Mouse (Mus musculus) intestine, embryonic 15.5 days (tissue): ENCODE measurements around the gene Lipc. TPM values are rescaled to one million over a fixed set of nuclear protein-coding genes. Genes with fewer than 3 reads are reported as not detected.

Source experiments
- ATAC-seq: fragments of 200-750 bp; cut with Nextera tagmentation; 2 replicates; pipeline ENCODE4 v1.8.0; 2017; ENCODE audit warnings: moderate TSS enrichment, moderate library complexity
- H3K27ac ChIP-seq: fragments of 300-500 bp; sonication (generic); 2 replicates; pipeline ENCODE4 v1.5.1; 2015; ENCODE audit warnings: mild to moderate bottlenecking, inconsistent platforms
- H3K27me3 ChIP-seq: fragments of 300-500 bp; sonication (generic); replicated peaks from 2 replicates; pipeline ENCODE4 v1.6.1; 2015; ENCODE audit warnings: inconsistent platforms
- H3K36me3 ChIP-seq: fragments of 300-500 bp; sonication (generic); 2 replicates; pipeline ENCODE4 v1.6.1; 2015; ENCODE audit warnings: inconsistent platforms
- H3K4me1 ChIP-seq: fragments of 300-500 bp; sonication (generic); replicated peaks from 2 replicates; pipeline ENCODE4 v1.6.1; 2015; ENCODE audit warnings: inconsistent platforms
- H3K4me2 ChIP-seq: fragments of 300-500 bp; sonication (generic); replicated peaks from 2 replicates; pipeline ENCODE4 v1.6.1; 2015; ENCODE audit warnings: mild to moderate bottlenecking, inconsistent platforms
- H3K4me3 ChIP-seq: fragments of 300-500 bp; sonication (generic); replicated peaks from 2 replicates; pipeline ENCODE4 v1.5.1; 2015; ENCODE audit warnings: inconsistent platforms
- H3K9ac ChIP-seq: fragments of 300-500 bp; sonication (generic); 2 replicates; pipeline ENCODE4 v1.6.1; 2015; ENCODE audit warnings: inconsistent platforms
- H3K9me3 ChIP-seq: fragments of 300-500 bp; sonication (generic); 2 replicates; pipeline ENCODE4 v1.6.1; 2016; ENCODE audit warnings: inconsistent platforms
- WGBS: fragments of 180-500 bp; shearing (Covaris S2); methylation state at CpG from one replicate; pipeline ENCODE4 v1.1.7; 2015; 5-methylcytosine and 5-hydroxymethylcytosine counted together
- polyA plus RNA-seq: library from polyadenylated mRNA; unstranded; fragments of >200 nt; fragmentation: Nextera tagmentation; extraction: Ambion mirVana; gene quantifications from 2 replicates; pipeline ENCODE4 v1.2.1, GENCODE M21; 2015

Gene Lipc
- polyA plus RNA-seq, 1 experiment from 2014 or later, result 1.1 TPM

DNA sequence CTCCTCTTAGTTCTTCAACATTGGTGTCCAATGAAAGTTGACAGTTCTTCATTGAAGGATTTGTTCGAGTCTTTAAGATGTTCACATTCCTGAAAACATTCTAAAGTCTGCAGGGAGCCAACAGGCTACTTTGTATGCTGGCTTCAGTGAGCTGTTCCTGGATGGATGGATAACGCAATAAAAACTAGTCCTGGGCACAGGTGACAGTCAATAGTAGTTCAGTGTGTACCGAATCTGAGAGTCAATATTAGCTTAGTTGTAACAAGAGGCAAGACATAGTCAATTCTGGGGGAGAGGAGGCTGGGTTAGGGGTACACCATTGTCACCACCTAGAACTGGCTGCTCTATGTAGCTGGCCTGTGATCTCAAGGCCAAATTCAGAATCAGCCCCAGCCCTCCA is 17.2 kb upstream of the Lipc start:
- H3K9me3 ChIP-seq, result no peaks in the 10 kb centered on the region
- no peak overlapping the region for H3K9ac ChIP-seq
- no peaks in the 10 kb centered on the region for H3K4me1 ChIP-seq
- H3K4me3 ChIP-seq, result no peak overlapping the region
- H3K27ac ChIP-seq, result no peak overlapping the region
- WGBS, result 57% methylated on average over 3 of the region's 3 CpGs
- no peak for ATAC-seq
- no peaks in the 10 kb centered on the region for H3K36me3 ChIP-seq
- no peaks in the 10 kb centered on the region for H3K27me3 ChIP-seq
- no peak overlapping the region for H3K4me2 ChIP-seq

DNA sequence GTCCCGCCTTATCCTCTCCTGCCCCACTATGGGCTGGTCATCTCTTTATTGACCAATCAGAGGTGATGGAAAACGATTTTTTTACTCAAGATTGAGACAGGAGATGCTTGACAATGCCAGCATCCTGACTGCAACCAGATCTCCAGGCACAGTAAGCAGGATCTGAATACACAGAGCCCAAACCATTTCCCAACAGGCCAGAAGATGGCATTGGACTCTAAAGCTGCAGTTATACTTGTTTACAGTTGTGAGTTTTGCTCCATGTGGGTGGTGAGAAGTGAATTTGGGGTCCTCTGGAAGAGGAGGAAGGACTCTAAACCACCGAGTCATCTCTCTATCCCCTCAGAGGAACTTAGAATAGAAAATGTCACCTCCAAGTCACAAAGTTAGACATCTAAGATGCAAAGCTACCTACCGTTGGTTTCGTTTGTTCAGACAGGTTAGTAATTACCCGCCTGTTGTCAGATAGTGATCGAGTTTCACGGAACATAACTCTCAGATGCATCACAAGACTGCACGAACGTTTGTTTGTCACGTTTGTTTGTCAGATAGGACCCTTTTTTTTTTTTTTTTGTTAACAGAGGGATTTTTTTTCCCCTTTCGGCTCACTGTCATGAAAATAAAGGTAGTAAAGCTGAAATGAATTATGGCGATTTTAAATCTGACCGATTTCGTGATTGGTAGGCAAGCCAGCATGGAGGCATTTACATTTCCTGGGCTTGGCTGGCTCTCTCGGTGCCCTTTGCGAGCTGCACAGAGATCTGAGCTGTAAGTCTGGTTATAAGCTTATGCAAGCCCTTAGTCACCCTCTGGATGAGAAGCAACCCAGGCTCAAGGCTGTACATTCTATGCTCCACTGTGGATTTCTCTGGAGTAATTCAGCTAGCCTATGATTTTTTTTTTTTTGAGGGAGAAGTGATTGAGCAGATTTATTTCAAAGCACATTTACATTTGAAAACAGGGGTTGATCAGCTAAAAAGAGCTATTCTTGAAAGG is 14.3 kb upstream of the Lipc start:
- Histone ChIP-seq H3K36me3 (no peaks in the 10 kb centered on the region), H3K27me3 (no peaks in the 10 kb centered on the region), H3K9me3 (no peaks in the 10 kb centered on the region), H3K4me1 (no peaks in the 10 kb centered on the region), H3K4me2 (no peak overlapping the region), H3K9ac (no peak overlapping the region), H3K27ac (no peak overlapping the region), H3K4me3 (no peak overlapping the region)
- WGBS, result 71% methylated on average over 17 of the region's 17 CpGs
- no peak for ATAC-seq

DNA sequence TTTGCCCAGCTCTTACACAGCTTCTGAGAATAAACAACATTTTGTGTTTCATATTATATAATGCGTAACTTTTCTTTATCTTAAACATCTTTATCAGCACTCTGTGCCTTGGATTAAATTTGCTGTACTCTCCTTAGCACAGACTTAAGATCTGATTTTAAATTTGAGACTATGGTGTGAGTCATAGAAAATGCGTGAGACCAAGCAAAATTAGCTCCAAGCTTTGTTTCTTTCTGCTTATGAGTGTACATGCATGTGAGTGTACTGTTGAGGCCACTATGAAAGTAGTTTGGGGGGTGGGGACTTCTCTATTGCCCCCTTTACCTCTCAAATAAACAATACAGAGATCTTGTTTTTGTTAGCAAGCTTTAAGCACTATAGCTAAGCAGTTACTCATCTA is 13.4 kb upstream of the Lipc start:
- Histone ChIP-seq H3K36me3 (no peaks in the 10 kb centered on the region), H3K27ac (no peak overlapping the region), H3K4me3 (no peak overlapping the region), H3K9ac (no peak overlapping the region), H3K27me3 (no peaks in the 10 kb centered on the region), H3K4me1 (no peaks in the 10 kb centered on the region), H3K4me2 (no peak overlapping the region), H3K9me3 (no peaks in the 10 kb centered on the region)
- ATAC-seq, result no peak
- 94% methylated on average over 2 of the region's 2 CpGs for WGBS

DNA sequence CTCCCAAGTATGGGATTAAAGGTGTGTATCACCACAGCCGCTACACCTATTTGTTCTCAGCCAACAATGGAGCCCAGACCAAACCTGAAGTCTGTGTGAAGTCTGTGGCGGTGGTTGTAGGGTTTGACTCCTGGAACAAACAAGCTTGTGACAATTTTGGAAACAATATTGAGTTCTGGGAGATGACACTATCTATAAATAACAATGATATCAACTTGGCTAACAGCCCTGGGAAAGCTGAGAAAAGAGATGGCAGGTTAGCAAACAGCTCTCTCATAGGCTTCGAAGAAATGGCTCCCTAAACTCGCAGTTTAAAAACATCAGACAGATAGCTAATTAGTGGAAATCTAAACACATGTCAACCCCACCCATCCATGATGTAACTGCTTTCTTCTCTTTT is 13.0 kb upstream of the Lipc start:
- Histone ChIP-seq H3K36me3 (no peaks in the 10 kb centered on the region), H3K9me3 (no peaks in the 10 kb centered on the region), H3K4me2 (no peak overlapping the region), H3K27ac (no peak overlapping the region), H3K4me1 (no peaks in the 10 kb centered on the region), H3K9ac (no peak overlapping the region), H3K27me3 (no peaks in the 10 kb centered on the region), H3K4me3 (no peak overlapping the region)
- ATAC-seq, result no peak
- WGBS, result 79% methylated on average over 4 of the region's 4 CpGs

DNA sequence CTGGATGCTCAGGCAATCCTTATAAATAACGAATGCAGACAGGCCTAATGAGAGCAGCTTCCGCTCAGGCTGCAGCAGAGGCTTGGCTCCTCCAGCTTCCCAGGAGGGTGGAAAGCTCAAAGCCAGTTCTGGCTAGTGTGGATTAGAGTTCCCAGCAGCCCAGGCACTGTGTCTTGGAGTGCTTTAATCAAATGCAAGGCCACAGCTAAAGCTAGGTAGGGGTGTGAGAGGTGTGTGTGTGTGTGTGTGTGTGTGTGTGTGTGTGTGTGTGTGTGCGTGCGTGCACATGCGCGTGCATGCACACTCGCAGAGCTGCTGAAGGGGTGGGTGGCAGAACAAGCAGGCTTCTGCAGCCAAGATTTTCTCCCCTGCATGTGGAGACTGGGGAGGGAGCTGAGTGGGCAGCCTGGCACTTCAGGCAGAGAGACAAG is 11.4 kb upstream of the Lipc start:
- no peak for ATAC-seq
- no peaks in the 10 kb centered on the region for H3K27me3 ChIP-seq
- H3K4me1 ChIP-seq, result no peaks in the 10 kb centered on the region
- H3K36me3 ChIP-seq, result no peaks in the 10 kb centered on the region
- no peak overlapping the region for H3K9ac ChIP-seq
- no peak overlapping the region for H3K4me3 ChIP-seq
- H3K4me2 ChIP-seq, result no peak overlapping the region
- WGBS, result 76% methylated on average over 7 of the region's 7 CpGs
- no peak overlapping the region for H3K27ac ChIP-seq
- H3K9me3 ChIP-seq, result no peaks in the 10 kb centered on the region

DNA sequence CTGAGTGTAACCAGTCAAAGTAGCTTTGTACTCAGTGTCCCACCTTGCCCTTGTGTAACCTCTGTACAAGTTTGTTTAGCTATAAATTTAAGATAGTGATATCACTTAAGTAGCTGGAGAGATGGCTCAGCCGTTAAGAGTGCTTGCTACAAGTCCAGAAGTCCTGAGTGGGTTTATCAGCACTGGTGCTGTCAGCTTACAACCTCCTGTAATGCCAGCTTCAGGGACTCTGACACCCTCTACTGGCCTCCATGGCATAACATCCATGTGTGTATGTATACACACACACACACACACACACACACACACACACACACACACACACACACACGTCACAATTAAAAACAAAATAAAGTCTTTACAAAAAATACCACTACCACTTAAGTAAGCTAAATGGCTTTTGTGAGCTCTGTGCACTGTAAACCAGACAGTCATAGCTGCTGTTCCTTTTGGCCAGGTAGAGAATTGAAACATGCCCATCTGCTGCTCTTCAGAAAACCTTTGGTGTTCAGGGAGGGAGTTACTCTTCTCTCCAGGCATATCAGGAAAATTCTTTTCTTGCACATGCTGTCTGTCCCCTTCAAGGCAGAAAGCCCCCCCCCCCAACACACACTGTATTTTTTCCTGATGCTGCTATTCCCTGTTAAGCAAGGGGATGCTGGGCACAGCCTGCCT is 10.9 kb upstream of the Lipc start:
- Histone ChIP-seq H3K4me3 (no peak overlapping the region), H3K27me3 (no peaks in the 10 kb centered on the region), H3K27ac (no peak overlapping the region), H3K36me3 (no peaks in the 10 kb centered on the region), H3K4me1 (no peaks in the 10 kb centered on the region), H3K9me3 (no peaks in the 10 kb centered on the region), H3K9ac (no peak overlapping the region), H3K4me2 (no peak overlapping the region)
- ATAC-seq, result no peak
- WGBS, result 56% methylated on average over 2 of the region's 2 CpGs

DNA sequence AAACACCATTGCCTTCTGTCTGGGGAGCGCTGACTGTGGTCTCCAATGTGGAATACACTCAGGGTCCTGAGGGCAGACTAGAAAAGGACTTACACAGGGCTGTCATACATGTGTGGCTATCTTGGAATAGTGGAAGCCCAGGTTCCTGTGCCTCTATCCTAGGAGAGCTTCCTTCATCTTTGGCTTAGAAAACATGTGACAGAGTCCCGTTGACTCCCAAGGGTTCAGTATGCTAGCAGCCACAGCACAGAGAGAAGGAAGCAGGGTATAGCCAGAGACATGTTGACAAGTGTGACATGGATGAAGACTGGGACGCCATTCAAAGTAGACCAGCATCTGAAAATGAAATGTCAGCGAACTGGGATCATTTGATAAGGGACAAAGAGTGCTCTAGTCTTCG is 8.3 kb upstream of the Lipc start:
- Histone ChIP-seq H3K36me3 (no peaks in the 10 kb centered on the region), H3K4me3 (no peak overlapping the region)
- WGBS, result 94% methylated on average over 5 of the region's 5 CpGs

DNA sequence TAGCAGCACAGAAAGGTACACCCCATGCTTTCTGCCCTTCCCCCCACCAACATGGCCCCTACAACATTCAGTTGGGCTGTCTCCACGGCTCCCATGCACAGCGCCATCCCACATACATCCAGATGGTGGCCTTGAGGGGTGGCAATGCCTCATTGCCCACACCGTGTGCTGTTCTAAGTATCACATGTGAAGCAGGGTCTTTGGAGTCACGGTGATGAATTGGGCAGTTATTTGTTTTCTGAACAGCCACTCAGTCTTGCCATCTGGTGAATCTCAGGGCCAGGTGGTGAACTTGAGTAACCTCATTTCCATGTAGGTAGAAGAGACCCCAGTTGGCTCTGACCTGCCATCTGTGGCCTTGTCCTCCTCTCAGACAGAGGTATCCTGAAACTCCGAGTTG is 7.8 kb upstream of the Lipc start:
- Histone ChIP-seq H3K4me1 (0 out of 2 replicates have a peak, but pooled peaks cover 4% of the 10 kb centered on the region), H3K4me3 (no peak overlapping the region), H3K9me3 (no peaks in the 10 kb centered on the region), H3K36me3 (no peaks in the 10 kb centered on the region), H3K27ac (no peak overlapping the region), H3K4me2 (no peak overlapping the region), H3K27me3 (no peaks in the 10 kb centered on the region), H3K9ac (no peak overlapping the region)
- no peak for ATAC-seq
- 84% methylated on average over 5 of the region's 5 CpGs for WGBS

More for the DNA sequence above, 8.3 kb upstream of the Lipc start:
- Histone ChIP-seq H3K9me3 (no peaks in the 10 kb centered on the region), H3K4me2 (no peak overlapping the region), H3K27me3 (no peaks in the 10 kb centered on the region), H3K27ac (no peak overlapping the region), H3K9ac (no peak overlapping the region), H3K4me1 (0 out of 2 replicates have a peak, but pooled peaks cover 4% of the 10 kb centered on the region)
- no peak for ATAC-seq

DNA sequence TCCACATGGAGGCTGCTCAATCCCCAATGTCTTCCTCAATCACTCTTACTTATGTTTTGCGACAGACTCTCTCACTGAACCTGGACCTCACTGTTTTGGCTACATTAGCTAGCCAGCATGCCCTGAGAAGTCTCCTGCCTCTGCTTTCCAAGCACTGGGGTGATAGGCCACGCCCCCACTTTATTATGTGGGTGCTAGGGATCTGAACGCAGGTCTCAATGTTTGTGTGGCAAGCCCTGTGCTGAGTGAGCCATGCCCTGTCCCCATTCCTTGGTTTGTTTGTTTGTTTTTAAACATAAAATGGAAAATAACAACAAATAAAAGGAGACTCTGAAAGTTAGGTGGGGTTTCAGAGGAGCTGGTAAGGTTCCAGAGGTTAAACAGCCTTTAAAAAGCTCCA is 7.4 kb upstream of the Lipc start:
- no peak overlapping the region for H3K9ac ChIP-seq
- H3K27me3 ChIP-seq, result no peaks in the 10 kb centered on the region
- no peak overlapping the region for H3K27ac ChIP-seq
- 0 out of 2 replicates have a peak, but pooled peaks cover 4% of the 10 kb centered on the region for H3K4me1 ChIP-seq
- no peaks in the 10 kb centered on the region for H3K36me3 ChIP-seq
- no peak overlapping the region for H3K4me3 ChIP-seq
- WGBS, result 86% methylated on average over 3 of the region's 3 CpGs
- no peak overlapping the region for H3K4me2 ChIP-seq
- no peaks in the 10 kb centered on the region for H3K9me3 ChIP-seq
- no peak for ATAC-seq

DNA sequence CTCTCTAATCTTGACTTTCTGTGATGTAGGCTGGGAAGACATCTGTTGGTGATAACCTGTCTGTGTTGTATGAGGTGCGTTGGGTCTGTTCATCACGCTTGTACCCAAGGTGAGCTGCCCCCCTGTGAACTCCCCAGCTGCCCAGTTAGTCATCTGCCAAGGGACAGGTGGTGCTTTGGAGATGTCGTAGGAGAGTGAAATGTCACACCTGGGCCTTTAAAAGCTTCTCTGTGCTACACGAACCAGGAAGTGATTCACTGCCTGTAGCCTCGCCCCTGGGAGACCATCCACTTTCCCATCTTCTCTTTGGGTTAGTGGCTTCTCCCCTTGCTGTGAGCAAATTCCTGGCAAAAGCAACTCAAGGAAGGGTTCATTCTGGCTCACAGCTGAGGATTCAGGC is 6.4 kb upstream of the Lipc start:
- no peak overlapping the region for H3K9ac ChIP-seq
- no peaks in the 10 kb centered on the region for H3K9me3 ChIP-seq
- no peak overlapping the region for H3K4me2 ChIP-seq
- 61% methylated on average over 5 of the region's 5 CpGs for WGBS
- 0 out of 2 replicates have a peak, but pooled peaks cover 4% of the 10 kb centered on the region for H3K4me1 ChIP-seq
- H3K27ac ChIP-seq, result no peak overlapping the region
- no peak overlapping the region for H3K4me3 ChIP-seq
- ATAC-seq, result no peak
- no peaks in the 10 kb centered on the region for H3K36me3 ChIP-seq
- no peaks in the 10 kb centered on the region for H3K27me3 ChIP-seq

DNA sequence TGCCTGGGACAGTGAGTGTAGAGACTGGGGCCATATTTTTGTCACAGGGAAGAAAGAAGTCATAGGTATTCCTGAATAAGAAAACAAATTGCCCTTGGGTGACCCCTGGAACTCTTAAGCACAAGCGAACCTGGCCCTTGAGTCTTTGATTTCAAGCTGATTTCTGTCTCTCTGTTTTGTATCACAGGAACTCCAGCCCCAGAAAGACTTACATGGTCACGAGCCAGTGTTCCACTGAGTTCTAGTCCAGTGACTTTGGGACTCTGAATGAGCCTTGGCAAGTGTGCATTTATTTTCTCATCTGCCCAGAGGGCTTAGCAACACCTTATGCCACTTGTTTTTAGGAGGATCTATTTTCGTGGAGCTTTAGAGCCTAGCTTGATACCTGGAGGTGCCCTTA is 5.7 kb upstream of the Lipc start:
- H3K9me3 ChIP-seq, result no peaks in the 10 kb centered on the region
- no peak overlapping the region for H3K4me3 ChIP-seq
- no peak overlapping the region for H3K27ac ChIP-seq
- no peak overlapping the region for H3K9ac ChIP-seq
- 0 out of 2 replicates have a peak, but pooled peaks cover 4% of the 10 kb centered on the region for H3K4me1 ChIP-seq
- ATAC-seq, result no peak
- no peak overlapping the region for H3K4me2 ChIP-seq
- 61% methylated on average over 3 of the region's 3 CpGs for WGBS
- no peaks in the 10 kb centered on the region for H3K27me3 ChIP-seq
- no peaks in the 10 kb centered on the region for H3K36me3 ChIP-seq

DNA sequence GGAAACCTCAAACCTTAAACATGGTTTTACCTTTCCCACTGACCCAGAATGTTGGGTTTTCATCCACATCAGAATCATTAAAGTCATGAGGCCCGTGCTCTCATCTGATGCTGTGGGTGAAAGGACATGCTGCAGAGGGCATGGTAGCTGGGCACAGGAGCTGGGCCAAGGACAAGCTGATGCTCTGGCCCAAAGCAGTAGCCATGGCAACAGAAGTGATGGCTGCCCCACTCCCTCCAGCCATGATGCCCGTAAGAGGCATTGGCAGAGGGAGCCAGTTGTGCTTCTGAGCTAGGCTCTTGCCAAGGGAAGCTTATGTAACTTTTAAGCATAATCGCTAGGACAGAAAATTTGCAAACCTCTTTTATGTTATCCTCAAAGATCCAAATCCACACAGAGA is 2.2 kb upstream of the Lipc start:
- Histone ChIP-seq H3K4me3 (no peak overlapping the region), H3K27ac (no peak overlapping the region), H3K36me3 (no peaks in the 10 kb centered on the region), H3K9me3 (no peaks in the 10 kb centered on the region), H3K9ac (no peak overlapping the region), H3K4me2 (no peak overlapping the region), H3K4me1 (0 out of 2 replicates have a peak, but pooled peaks cover 4% of the 10 kb centered on the region), H3K27me3 (no peaks in the 10 kb centered on the region)
- WGBS, result 84% methylated on average over 3 of the region's 3 CpGs
- no peak for ATAC-seq
